In genomic region chr2:126994384-126995166, GRCm38 (mm10) we compare ENCODE assay signal across 24 mouse cellular contexts. TPM values are rescaled to one million over a fixed set of nuclear protein-coding genes. Genes with fewer than 3 reads are reported as not detected.
DNase-seq lines count a peak whose midpoint lies in the region; ATAC-seq lines count a peak whose summit lies in the region.
"Had no signal": no experiment of that assay in that cellular context is flagged by ENCODE, and none has a peak within 500 bp of the region (broad histone marks: within the 10 kb centered on the region; RNA-seq: fewer than 3 reads in every experiment).

No protein-coding gene starts in this region.

- WGBS in limb, embryonic 12.5 days, result 31% methylated on average over 6 of the region's 6 CpGs
- WGBS in limb, embryonic 10.5 days, result 72% methylated on average over 6 of the region's 6 CpGs

- no peak for DNase-seq in limb, embryonic 10.5 days (ENCODE audit: low spot score)
- peak; percentile 65 for DNase-seq in kidney, adult 9 months
- DNase-seq in kidney, postnatal 14 days, result peak; percentile 44
- no peak for DNase-seq in adrenal gland, adult 2 months
- no peak for DNase-seq in embryo, embryonic 10.5 days (ENCODE audit: low spot score)
- DNase-seq in lung, postnatal 36 days, result no peak
- DNase-seq: adrenal gland, postnatal 10 days; B cell, adult 2 months; cerebellum, adult 18-20 months; cerebellum, postnatal 36 days; liver, embryonic 13.5 days; lung, adult 2 months; lung, postnatal 4 days; thymus, postnatal 14 days had no signal

- no peaks in the 10 kb centered on the region for H3K36me3 ChIP-seq in limb, embryonic 12.5 days
- no peaks in the 10 kb centered on the region for H3K36me3 ChIP-seq in limb, embryonic 10.5 days
- H3K36me3 ChIP-seq: G1E; heart, embryonic 10.5 days; intestine, embryonic 15.5 days; liver, embryonic 13.5 days; neural tube, embryonic 13.5 days had no signal

- H3K27ac ChIP-seq in limb, embryonic 12.5 days, result no peak overlapping the region
- H3K27ac ChIP-seq in limb, embryonic 10.5 days, result no peak overlapping the region
- H3K27ac ChIP-seq: heart, embryonic 10.5 days; intestine, embryonic 15.5 days; liver, embryonic 13.5 days; neural tube, embryonic 13.5 days had no signal

- H3K4me2 ChIP-seq in limb, embryonic 12.5 days, result no peak overlapping the region
- H3K4me2 ChIP-seq: intestine, embryonic 15.5 days; liver, embryonic 13.5 days; neural tube, embryonic 13.5 days had no signal

- peak; percentile 66; the same call in 1 of the 2 replicates for ATAC-seq in limb, embryonic 12.5 days (ENCODE audit: insufficient number of reproducible peaks, insufficient read depth, low FRiP score, low TSS enrichment, low read depth)
- ATAC-seq: activated CD4-positive, CD25-positive, alpha-beta regulatory T cell, adult 4 months; forebrain, embryonic 14.5 days; hindbrain, embryonic 16.5 days; intestine, embryonic 15.5 days; midbrain, embryonic 16.5 days had no signal

- no peaks in the 10 kb centered on the region for H3K9me3 ChIP-seq in limb, embryonic 12.5 days
- no peaks in the 10 kb centered on the region for H3K9me3 ChIP-seq in limb, embryonic 10.5 days (replicated peaks)
- H3K9me3 ChIP-seq: G1E; heart, embryonic 10.5 days; intestine, embryonic 15.5 days; liver, embryonic 13.5 days; neural tube, embryonic 13.5 days had no signal

- no peak overlapping the region for H3K9ac ChIP-seq in limb, embryonic 12.5 days (replicated peaks)
- H3K9ac ChIP-seq: intestine, embryonic 15.5 days; liver, embryonic 13.5 days; neural tube, embryonic 13.5 days had no signal

- H3K4me3 ChIP-seq in limb, embryonic 12.5 days (replicated peaks), result no peak overlapping the region
- H3K4me3 ChIP-seq in limb, embryonic 10.5 days, result no peak overlapping the region
- H3K4me3 ChIP-seq: heart, embryonic 10.5 days; intestine, embryonic 15.5 days; liver, embryonic 13.5 days; myocyte; neural tube, embryonic 13.5 days had no signal

- H3K27me3 ChIP-seq in limb, embryonic 12.5 days, result no peaks in the 10 kb centered on the region
- no peaks in the 10 kb centered on the region for H3K27me3 ChIP-seq in limb, embryonic 10.5 days (ENCODE audit: low read depth, poor library complexity, severe bottlenecking)
- H3K27me3 ChIP-seq: intestine, embryonic 15.5 days; liver, embryonic 13.5 days; neural tube, embryonic 13.5 days had no signal

- H3K4me1 ChIP-seq in limb, embryonic 12.5 days (replicated peaks), result peaks cover 24% of the 10 kb centered on the region; the same call in 1 of the 2 replicates
- H3K4me1 ChIP-seq in limb, embryonic 10.5 days, result peaks cover 17% of the 10 kb centered on the region
- H3K4me1 ChIP-seq: heart, embryonic 10.5 days; intestine, embryonic 15.5 days; liver, embryonic 13.5 days; neural tube, embryonic 13.5 days had no signal

RNA-seq across cellular contexts. Expression of gene Ap4e1, which starts 13.9 kb away (rescaled TPM):
- 12.3 and 13.8 TPM in 2 replicates for polyA plus RNA-seq in limb, embryonic 12.5 days (2016; fragmentation: Nextera tagmentation; extraction: Ambion mirVana)
- polyA plus RNA-seq in limb, embryonic 10.5 days (2016; fragmentation: Nextera tagmentation; extraction: Ambion mirVana), result 12.5 and 13.9 TPM in 2 replicates
- 10 to 100 TPM in 1 of 2 experiments, 1 to 10 TPM in 1; 8.3 to 10.6 TPM for total RNA-seq in adrenal gland, adult 2 months (2021)
- 1.0 TPM in 2 replicates for polyA plus RNA-seq in adrenal gland, adult 2 months (2012; rRNA removed)

Comparison
In these comparisons a context has a peak if more than half of its experiments do, and no peak if none do; other contexts are left out.
1. DNase-seq: peak in kidney, adult 9 months (single experiment) and kidney, postnatal 14 days (single experiment); none in limb, embryonic 10.5 days (single experiment), adrenal gland, adult 2 months (single experiment), embryo, embryonic 10.5 days (single experiment) and lung, postnatal 36 days (single experiment).